Mouse (Mus musculus) MEL (cell line): ENCODE data around the gene Cxcl5. TPM values are rescaled to one million over a fixed set of nuclear protein-coding genes. Genes with fewer than 3 reads are reported as not detected.
A peak's percentile ranks its signal among the peaks of the same experiment; 100 is the strongest.

Experiments
- DNase-seq: peaks from one replicate; pipeline ENCODE4 v3.0.0; 2011; ENCODE audit warnings: low read depth, low spot score
- H3K27ac ChIP-seq: 2 replicates; pipeline ENCODE4 v1.5.1; 2012; ENCODE audit warnings: low read depth, mild to moderate bottlenecking, control low read depth, low read length, moderate library complexity; ENCODE audit not compliant: control insufficient read depth
- H3K27me3 ChIP-seq, 2 experiments: fragments of 150-350 bp in 1 of 2; sonication (generic) in 1 of 2; 2 replicates each; pipeline ENCODE4 v1.6.1; 2012; ENCODE audit warnings: low read length in 2 of 2, mild to moderate bottlenecking in 2 of 2, improper control_type of control experiment in 1 of 2, moderate library complexity in 1 of 2; ENCODE audit not compliant: insufficient read depth in 2 of 2, control insufficient read depth in 1 of 2
- H3K36me3 ChIP-seq, 2 experiments: 2 replicates each; pipeline ENCODE4 v1.6.1; 2012 to 2014; ENCODE audit warnings: low read length in 2 of 2, improper control_type of control experiment in 1 of 2, inconsistent platforms in 1 of 2, mild to moderate bottlenecking in 1 of 2; ENCODE audit not compliant: insufficient read depth in 2 of 2, control insufficient read depth in 1 of 2
- H3K4me1 ChIP-seq, 2 experiments: fragments of 150-350 bp in 1 of 2; sonication (generic) in 1 of 2; 2 replicates each; pipeline ENCODE4 v1.6.1; 2012; ENCODE audit warnings: low read length in 2 of 2, improper control_type of control experiment in 1 of 2, mild to moderate bottlenecking in 1 of 2; ENCODE audit not compliant: insufficient read depth in 2 of 2, control insufficient read depth in 1 of 2
- H3K4me3 ChIP-seq, 2 experiments: fragments of 150-350 bp in 1 of 2; sonication (generic) in 1 of 2; 2 replicates each; pipeline ENCODE4 v1.5.1; 2012; ENCODE audit warnings: low read depth in 2 of 2, low read length in 2 of 2, mild to moderate bottlenecking in 2 of 2, moderate library complexity in 2 of 2, control low read depth in 1 of 2, improper control_type of control experiment in 1 of 2; ENCODE audit not compliant: control insufficient read depth in 1 of 2, insufficient read depth in 1 of 2
- H3K79me2 ChIP-seq: 2 replicates; pipeline ENCODE4 v1.6.1; 2012; ENCODE audit warnings: mild to moderate bottlenecking, low read length, moderate library complexity; ENCODE audit not compliant: control insufficient read depth, poor library complexity, insufficient read depth
- H3K9ac ChIP-seq: 2 replicates; pipeline ENCODE4 v1.6.1; 2012; ENCODE audit warnings: low read depth, mild to moderate bottlenecking, control low read depth, low read length, moderate library complexity; ENCODE audit not compliant: control insufficient read depth, poor library complexity, severe bottlenecking
- H3K9me3 ChIP-seq: fragments of 150-350 bp; sonication (generic); replicated peaks from 2 replicates; pipeline ENCODE4 v1.6.1; 2012; ENCODE audit warnings: mild to moderate bottlenecking, low read length, improper control_type of control experiment, moderate library complexity; ENCODE audit not compliant: insufficient read depth
- BHLHE40 ChIP-seq: IDR thresholded peaks from 2 replicates; pipeline ENCODE4 v1.6.1; 2012; ENCODE audit warnings: low read depth, mild to moderate bottlenecking, inconsistent platforms, low read length, improper control_type of control experiment, borderline replicate concordance
- CHD1 ChIP-seq: IDR thresholded peaks from 2 replicates; pipeline ENCODE4 v1.6.1; 2012; ENCODE audit warnings: low read depth, mild to moderate bottlenecking, inconsistent platforms, low read length, improper control_type of control experiment
- CHD2 ChIP-seq: IDR thresholded peaks from 2 replicates; pipeline ENCODE4 v1.6.1; 2011; ENCODE audit warnings: low read length, improper control_type of control experiment
- CTCF ChIP-seq, 3 experiments: IDR thresholded peaks in 2 of 3; conservative IDR thresholded peaks in 1 of 3; 2 replicates each; pipeline ENCODE4 v1.5.1; 2011 to 2012; ENCODE audit warnings: low read length in 3 of 3, low read depth in 2 of 3, mild to moderate bottlenecking in 2 of 3, improper control_type of control experiment in 1 of 3, inconsistent platforms in 1 of 3, mixed read lengths in 1 of 3, moderate library complexity in 1 of 3; ENCODE audit not compliant: control insufficient read depth in 1 of 3, insufficient read depth in 1 of 3, poor library complexity in 1 of 3, severe bottlenecking in 1 of 3
- E2F4 ChIP-seq: IDR thresholded peaks from 2 replicates; pipeline ENCODE4 v1.6.1; 2011; ENCODE audit warnings: low read depth, low read length, improper control_type of control experiment, borderline replicate concordance
- ELF1 ChIP-seq: IDR thresholded peaks from 2 replicates; pipeline ENCODE4 v1.6.1; 2014; ENCODE audit warnings: low read depth, mild to moderate bottlenecking, inconsistent platforms, low read length, improper control_type of control experiment, moderate library complexity
- EP300 ChIP-seq, 2 experiments: IDR thresholded peaks; 2 replicates each; pipeline ENCODE4 v1.6.1; 2011; ENCODE audit warnings: improper control_type of control experiment in 2 of 2, low read length in 2 of 2, low read depth in 1 of 2, mild to moderate bottlenecking in 1 of 2
- ETS1 ChIP-seq: IDR thresholded peaks from 2 replicates; pipeline ENCODE4 v1.6.1; 2012; ENCODE audit warnings: low read depth, mild to moderate bottlenecking, inconsistent platforms, low read length, improper control_type of control experiment, moderate library complexity
- GABPA ChIP-seq: IDR thresholded peaks from 2 replicates; pipeline ENCODE4 v1.6.1; 2012; ENCODE audit warnings: low read depth, mild to moderate bottlenecking, inconsistent platforms, low read length, improper control_type of control experiment, moderate library complexity
- GATA1 ChIP-seq: IDR thresholded peaks from 2 replicates; pipeline ENCODE4 v1.6.1; 2011; ENCODE audit warnings: low read depth, low read length, improper control_type of control experiment
- HCFC1 ChIP-seq: IDR thresholded peaks from 2 replicates; pipeline ENCODE4 v1.6.1; 2012; ENCODE audit warnings: low read depth, mild to moderate bottlenecking, inconsistent platforms, low read length, improper control_type of control experiment, moderate library complexity
- JUND ChIP-seq: IDR thresholded peaks from 2 replicates; pipeline ENCODE4 v1.6.1; 2011; ENCODE audit warnings: low read depth, mild to moderate bottlenecking, improper control_type of control experiment, low read length
- KAT2A ChIP-seq: conservative IDR thresholded peaks from 2 replicates; pipeline ENCODE4 v1.6.1; 2012; ENCODE audit warnings: low read depth, low read length, improper control_type of control experiment, inconsistent platforms
- MAFK ChIP-seq: IDR thresholded peaks from 2 replicates; pipeline ENCODE4 v1.6.1; 2011; ENCODE audit warnings: low read depth, mild to moderate bottlenecking, low read length, improper control_type of control experiment, borderline replicate concordance
- MAX ChIP-seq: IDR thresholded peaks from 2 replicates; pipeline ENCODE4 v1.6.1; 2011; ENCODE audit warnings: low read length, improper control_type of control experiment
- MAZ ChIP-seq: IDR thresholded peaks from 2 replicates; pipeline ENCODE4 v1.6.1; 2012; ENCODE audit warnings: low read depth, mild to moderate bottlenecking, inconsistent platforms, low read length, improper control_type of control experiment
- MEF2A ChIP-seq: IDR thresholded peaks from 2 replicates; pipeline ENCODE4 v1.6.1; 2014; ENCODE audit warnings: low read depth, mild to moderate bottlenecking, inconsistent platforms, low read length, improper control_type of control experiment; ENCODE audit not compliant: poor library complexity, insufficient replicate concordance, severe bottlenecking; ENCODE audit errors: extremely low read depth
- MXI1 ChIP-seq: IDR thresholded peaks from 2 replicates; pipeline ENCODE4 v1.6.1; 2011; ENCODE audit warnings: mild to moderate bottlenecking, low read depth, low read length, improper control_type of control experiment
- MYB ChIP-seq: IDR thresholded peaks from 2 replicates; pipeline ENCODE4 v1.6.1; 2011; ENCODE audit warnings: mild to moderate bottlenecking, low read depth, low read length, improper control_type of control experiment
- MYC ChIP-seq: IDR thresholded peaks from 2 replicates; pipeline ENCODE4 v1.6.1; 2011; ENCODE audit warnings: low read depth, mild to moderate bottlenecking, low read length, improper control_type of control experiment, moderate library complexity
- NRF1 ChIP-seq: IDR thresholded peaks from 2 replicates; pipeline ENCODE4 v1.6.1; 2014; ENCODE audit warnings: low read depth, mild to moderate bottlenecking, inconsistent platforms, low read length, improper control_type of control experiment, moderate library complexity; ENCODE audit not compliant: poor library complexity, insufficient read depth, severe bottlenecking
- POLR2A ChIP-seq, 2 experiments: IDR thresholded peaks; 2 replicates each; pipeline ENCODE4 v1.6.1; 2011 to 2012; ENCODE audit warnings: low read length in 2 of 2, mild to moderate bottlenecking in 2 of 2, control low read depth in 1 of 2, improper control_type of control experiment in 1 of 2, low read depth in 1 of 2, moderate library complexity in 1 of 2; ENCODE audit not compliant: control insufficient read depth in 1 of 2, insufficient read depth in 1 of 2, poor library complexity in 1 of 2
- POLR2AphosphoS2 ChIP-seq: IDR thresholded peaks from 2 replicates; pipeline ENCODE4 v1.6.1; 2011; ENCODE audit warnings: low read length, improper control_type of control experiment
- RAD21 ChIP-seq: IDR thresholded peaks from 2 replicates; pipeline ENCODE4 v1.6.1; 2011; ENCODE audit warnings: mild to moderate bottlenecking, low read depth, low read length, improper control_type of control experiment
- RCOR1 ChIP-seq: IDR thresholded peaks from 2 replicates; pipeline ENCODE4 v1.6.1; 2012; ENCODE audit warnings: low read depth, mild to moderate bottlenecking, inconsistent platforms, low read length, improper control_type of control experiment
- SIN3A ChIP-seq: IDR thresholded peaks from 2 replicates; pipeline ENCODE4 v1.6.1; 2012; ENCODE audit warnings: low read length, improper control_type of control experiment, inconsistent platforms
- SMC3 ChIP-seq: IDR thresholded peaks from 2 replicates; pipeline ENCODE4 v1.6.1; 2011; ENCODE audit warnings: low read depth, low read length, improper control_type of control experiment
- TAL1 ChIP-seq: IDR thresholded peaks from 2 replicates; pipeline ENCODE4 v1.6.1; 2012; ENCODE audit warnings: mild to moderate bottlenecking, inconsistent platforms, low read length, moderate library complexity, mixed read lengths
- TCF12 ChIP-seq: IDR thresholded peaks from 2 replicates; pipeline ENCODE4 v1.6.1; 2014; ENCODE audit warnings: low read depth, mild to moderate bottlenecking, inconsistent platforms, low read length, improper control_type of control experiment, moderate library complexity
- UBTF ChIP-seq: IDR thresholded peaks from 2 replicates; pipeline ENCODE4 v1.6.1; 2012; ENCODE audit warnings: low read depth, mild to moderate bottlenecking, inconsistent platforms, low read length, improper control_type of control experiment, moderate library complexity, borderline replicate concordance; ENCODE audit not compliant: insufficient read depth
- USF1 ChIP-seq: IDR thresholded peaks from 2 replicates; pipeline ENCODE4 v1.6.1; 2014; ENCODE audit warnings: low read depth, mild to moderate bottlenecking, inconsistent platforms, low read length, improper control_type of control experiment, moderate library complexity
- USF2 ChIP-seq, 2 experiments: IDR thresholded peaks; 2 replicates each; pipeline ENCODE4 v1.6.1; 2011 to 2012; ENCODE audit warnings: improper control_type of control experiment in 2 of 2, low read length in 2 of 2, borderline replicate concordance in 1 of 2, inconsistent platforms in 1 of 2, low read depth in 1 of 2, mild to moderate bottlenecking in 1 of 2; ENCODE audit not compliant: insufficient read depth in 1 of 2
- ZC3H11A ChIP-seq: IDR thresholded peaks from 2 replicates; pipeline ENCODE4 v1.6.1; 2012; ENCODE audit warnings: low read depth, mild to moderate bottlenecking, inconsistent platforms, low read length, improper control_type of control experiment
- ZKSCAN1 ChIP-seq: IDR thresholded peaks from 2 replicates; pipeline ENCODE4 v1.6.1; 2012; ENCODE audit warnings: low read depth, mild to moderate bottlenecking, inconsistent platforms, low read length, improper control_type of control experiment, moderate library complexity
- ZMIZ1 ChIP-seq: IDR thresholded peaks from 2 replicates; pipeline ENCODE4 v1.6.1; 2012; ENCODE audit warnings: low read depth, mild to moderate bottlenecking, inconsistent platforms, low read length, improper control_type of control experiment, moderate library complexity
- ZNF384 ChIP-seq: IDR thresholded peaks from 2 replicates; pipeline ENCODE4 v1.6.1; 2012; ENCODE audit warnings: low read depth, mild to moderate bottlenecking, inconsistent platforms, low read length, improper control_type of control experiment
- polyA plus RNA-seq, 2 experiments: library from polyadenylated mRNA; stranded (reverse) in 1 of 2; unstranded in 1 of 2; fragments of >175 nt in 1 of 2; fragments of >200 nt in 1 of 2; gene quantifications; 2 replicates each; pipeline versions ENCODE4 v1.2.1 to v1.2.4; 2012; ENCODE audit warnings: low replicate concordance in 2 of 2, low read depth in 1 of 2; ENCODE audit not compliant: insufficient read length in 2 of 2, insufficient read depth in 1 of 2, missing spikeins in 1 of 2
- total RNA-seq: library from RNA; depleted of rRNA; stranded (reverse); fragments of 300-350 nt; gene quantifications from 2 replicates; pipeline ENCODE4 v1.2.3, GENCODE M21; 2012

The Cxcl5 gene
- total and polyA plus RNA-seq, 3 experiments: not detected

DNA sequence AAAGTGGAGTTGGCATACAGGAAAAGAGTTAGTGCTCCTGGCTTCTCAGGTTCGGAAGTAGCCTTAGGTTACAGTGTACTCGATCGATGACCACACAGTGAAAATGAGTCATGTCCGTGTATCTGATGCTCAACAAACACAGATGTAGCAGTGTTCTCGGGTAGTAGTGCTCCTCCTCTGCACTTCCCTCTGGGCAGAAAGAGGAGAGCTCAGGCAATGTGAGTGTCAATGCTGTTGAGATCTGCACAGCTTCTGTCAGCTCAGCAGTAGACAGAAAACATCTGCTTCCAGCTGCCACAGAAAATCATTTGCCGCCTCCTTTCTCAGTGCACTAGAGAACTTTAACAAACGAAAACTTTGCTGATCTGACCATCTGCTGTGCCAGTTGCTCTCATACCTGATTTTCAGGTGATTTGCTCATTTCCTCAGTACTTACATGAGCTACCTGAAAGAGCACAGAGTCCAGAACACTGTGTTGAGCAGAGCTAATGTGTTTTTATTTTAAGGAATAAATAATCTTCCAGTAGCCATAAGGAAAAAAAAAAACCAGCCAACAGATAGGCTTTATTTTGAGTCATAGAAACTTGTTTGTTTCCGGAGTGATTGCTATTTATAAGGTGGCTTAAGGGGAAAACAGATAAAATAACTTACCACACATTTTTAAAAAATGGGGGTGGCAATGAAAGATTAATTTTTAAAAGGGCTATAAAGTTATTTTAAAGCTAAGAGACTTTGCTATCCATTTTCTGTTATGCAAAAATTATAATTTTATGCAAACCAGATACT, 6.9 kb downstream of the Cxcl5 start:
- H3K27ac ChIP-seq: peak overlapping the region; percentile 60
- H3K79me2 ChIP-seq: no peaks in the 10 kb centered on the region
- peaks cover 0 to 10% of the 10 kb centered on the region in 2 experiments; a peak in 2 of 4 replicates for H3K36me3 ChIP-seq
- no peaks in the 10 kb centered on the region for H3K27me3 ChIP-seq
- peak; percentile 61 for DNase-seq
- no peaks in the 10 kb centered on the region for H3K9me3 ChIP-seq
- peaks cover 2 to 10% of the 10 kb centered on the region in 2 experiments; a peak in 3 of 4 replicates for H3K4me1 ChIP-seq
- H3K9ac ChIP-seq: peak overlapping the region; percentile 0
- peak; percentile 79 for TF ChIP-seq GATA1
- TF ChIP-seq MYB: no peak
- TF ChIP-seq MAFK: no peak; the same call in 1 of the 2 replicates
- no peak for TF ChIP-seq E2F4
- TF ChIP-seq HCFC1: 0 out of 2 replicates have a peak, but pooled peaks have one; percentile 47
- no peak for TF ChIP-seq SMC3
- TF ChIP-seq EP300 (IDR thresholded peaks at IDR 0.05; ENCODE audit: low read depth in 1 of 2, low read length in 2 of 2): peak; percentile 85 to 87
- no peak for TF ChIP-seq POLR2AphosphoS2
- TF ChIP-seq CHD1: no peak
- no peak for TF ChIP-seq KAT2A
- TF ChIP-seq GABPA: no peak
- TF ChIP-seq POLR2A (IDR thresholded peaks at IDR 0.05; ENCODE audit: control insufficient read depth in 1 of 2, insufficient read depth in 1 of 2, low read depth in 1 of 2, low read length in 2 of 2, poor library complexity in 1 of 2): no peak
- no peak for TF ChIP-seq NRF1
- no peak for TF ChIP-seq JUND
- TF ChIP-seq MXI1: no peak
- TF ChIP-seq USF2 (IDR thresholded peaks at IDR 0.05; ENCODE audit: borderline replicate concordance in 1 of 2, insufficient read depth in 1 of 2, low read depth in 1 of 2, low read length in 2 of 2): no peak
- TF ChIP-seq MAZ: no peak
- peak; percentile 86 for TF ChIP-seq TCF12
- TF ChIP-seq ZC3H11A: no peak
- no peak for TF ChIP-seq MAX
- TF ChIP-seq ELF1: no peak
- TF ChIP-seq ETS1: peak; percentile 86
- no peak for TF ChIP-seq CTCF (IDR thresholded peaks at IDR 0.05 in 2 of 3, conservative IDR thresholded peaks at IDR 0.05 in 1 of 3; ENCODE audit: control insufficient read depth in 1 of 3, insufficient read depth in 1 of 3, low read depth in 2 of 3, low read length in 3 of 3, poor library complexity in 1 of 3, severe bottlenecking in 1 of 3)
- no peak; the same call in 1 of the 2 replicates for TF ChIP-seq SIN3A
- no peak for TF ChIP-seq UBTF
- TF ChIP-seq TAL1: no peak
- TF ChIP-seq ZNF384: peak; percentile 82
- no peak for TF ChIP-seq CHD2
- no peak for TF ChIP-seq MYC
- peak; percentile 91; the same call in 1 of the 2 replicates for TF ChIP-seq MEF2A
- TF ChIP-seq RAD21: no peak
- TF ChIP-seq USF1: no peak
- no peak for TF ChIP-seq ZMIZ1
- TF ChIP-seq ZKSCAN1: no peak
- TF ChIP-seq RCOR1: 0 out of 2 replicates have a peak, but pooled peaks have one; percentile 12
- TF ChIP-seq BHLHE40: no peak
- peak overlapping the region; percentile 10 to 38 for H3K4me3 ChIP-seq
